Mouse (Mus musculus) G1E (cell line): ENCODE results near the gene Fcgr3. TPM values are rescaled to one million over a fixed set of nuclear protein-coding genes. Genes with fewer than 3 reads are reported as not detected.

Experiments
- ATAC-seq: 2 replicates; pipeline ENCODE4 v1.8.0; 2016; ENCODE audit warnings: mild to moderate bottlenecking; ENCODE audit not compliant: insufficient number of reproducible peaks, poor library complexity, low FRiP score, severe bottlenecking; ENCODE audit errors: extremely low read depth
- DNase-seq: peaks from one replicate; pipeline ENCODE4 v3.0.0; 2012; ENCODE audit warnings: low spot score
- H3K27me3 ChIP-seq: 2 replicates; pipeline ENCODE4 v1.6.1; 2012; ENCODE audit warnings: mild to moderate bottlenecking, low read length, inconsistent platforms; ENCODE audit not compliant: insufficient read depth
- H3K36me3 ChIP-seq: replicated peaks from 2 replicates; pipeline ENCODE3; 2012; ENCODE audit warnings: mild to moderate bottlenecking, inconsistent platforms
- H3K4me1 ChIP-seq: 2 replicates; pipeline ENCODE4 v1.6.1; 2012; ENCODE audit warnings: low read depth, low read length, inconsistent platforms, mixed read lengths; ENCODE audit not compliant: insufficient read depth
- H3K4me3 ChIP-seq: 2 replicates; pipeline ENCODE4 v1.5.1; 2012; ENCODE audit warnings: low read depth, mild to moderate bottlenecking, inconsistent platforms, low read length, moderate library complexity, mixed read lengths
- H3K9me3 ChIP-seq: replicated peaks from 2 replicates; pipeline ENCODE4 v1.6.1; 2012; ENCODE audit warnings: inconsistent platforms
- CTCF ChIP-seq: IDR thresholded peaks from 2 replicates; pipeline ENCODE4 v1.5.1; 2012; ENCODE audit warnings: low read depth, low read length, inconsistent platforms, mixed read lengths
- GATA1 ChIP-seq: IDR thresholded peaks from 2 replicates; pipeline ENCODE4 v1.6.1; 2012; ENCODE audit warnings: borderline replicate concordance, low read length, inconsistent platforms, mixed read lengths
- GATA2 ChIP-seq: IDR thresholded peaks from 2 replicates; pipeline ENCODE4 v1.6.1; 2012; ENCODE audit warnings: low read depth, low read length, inconsistent platforms, borderline replicate concordance
- POLR2AphosphoS5 ChIP-seq: IDR thresholded peaks from 2 replicates; pipeline ENCODE4 v1.6.1; 2012; ENCODE audit warnings: low read depth, low read length, inconsistent platforms; ENCODE audit not compliant: insufficient replicate concordance
- TAL1 ChIP-seq: conservative IDR thresholded peaks from 2 replicates; pipeline ENCODE4 v1.6.1; 2012; ENCODE audit warnings: low read depth, low read length, inconsistent platforms, mixed read lengths
- polyA plus RNA-seq: library from polyadenylated mRNA; stranded (reverse); fragments of >175 nt; gene quantifications from 2 replicates; pipeline ENCODE4 v1.2.3, GENCODE M21; 2012
- total RNA-seq, 2 experiments: library from RNA; stranded (forward) in 1 of 2; stranded (reverse) in 1 of 2; fragments of 200-1000 nt in 1 of 2; fragments of >200 nt in 1 of 2; fragmentation: Nextera tagmentation in 1 of 2; gene quantifications; 2 replicates each; pipeline ENCODE4 v1.2.3; 2014 to 2017

Gene Fcgr3
- total and polyA plus RNA-seq, 3 experiments = 1.5 to 99.6 (median 9.3) TPM

- ATAC-seq (peak; percentile 26), DNase-seq (no peak)
- Histone ChIP-seq H3K4me3 (no peak overlapping the region; the same call in 1 of the 2 replicates), H3K4me1 (peaks cover 19% of the 10 kb centered on the region), H3K36me3 (no peaks in the 10 kb centered on the region), H3K27me3 (no peaks in the 10 kb centered on the region; the same call in 1 of the 2 replicates), H3K9me3 (peaks cover 14% of the 10 kb centered on the region)
- no peak for TF ChIP-seq CTCF
- no peak for TF ChIP-seq POLR2AphosphoS5
- TF ChIP-seq GATA1 = no peak
- no peak for TF ChIP-seq GATA2
- no peak for TF ChIP-seq TAL1
These were observed 4.3 kb downstream of the Fcgr3 start for GRCm38 (mm10) chr1:171060392-171060791.

DNA sequence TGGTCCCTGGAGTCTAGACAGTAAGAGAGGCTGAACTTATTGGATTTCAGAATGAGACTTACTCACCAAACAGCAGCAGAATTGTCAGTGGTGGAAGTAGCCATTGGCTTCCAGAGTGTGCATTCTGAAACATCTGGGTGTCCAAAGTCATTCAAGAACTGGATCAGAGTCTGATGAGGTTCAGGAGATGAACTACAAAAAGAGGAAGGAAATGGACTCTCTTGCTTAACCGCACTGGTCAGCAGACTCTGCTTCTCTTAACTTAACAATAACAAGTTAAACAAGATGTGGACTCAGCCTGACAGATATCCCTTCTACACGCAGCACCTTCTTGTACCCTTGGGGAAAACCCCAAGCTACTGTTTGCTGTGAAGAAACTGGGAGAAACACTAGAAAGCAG lies 5.5 kb downstream of the Fcgr3 start:
- DNase-seq = no peak
- Histone ChIP-seq H3K4me1 (peaks cover 19% of the 10 kb centered on the region), H3K36me3 (no peaks in the 10 kb centered on the region), H3K4me3 (no peak overlapping the region), H3K27me3 (no peaks in the 10 kb centered on the region), H3K9me3 (peaks cover 11% of the 10 kb centered on the region)
- TF ChIP-seq CTCF (no peak), GATA2 (no peak), GATA1 (no peak), POLR2AphosphoS5 (no peak), TAL1 (no peak)
- ATAC-seq = peak; percentile 46; the same call in 1 of the 2 replicates

DNA sequence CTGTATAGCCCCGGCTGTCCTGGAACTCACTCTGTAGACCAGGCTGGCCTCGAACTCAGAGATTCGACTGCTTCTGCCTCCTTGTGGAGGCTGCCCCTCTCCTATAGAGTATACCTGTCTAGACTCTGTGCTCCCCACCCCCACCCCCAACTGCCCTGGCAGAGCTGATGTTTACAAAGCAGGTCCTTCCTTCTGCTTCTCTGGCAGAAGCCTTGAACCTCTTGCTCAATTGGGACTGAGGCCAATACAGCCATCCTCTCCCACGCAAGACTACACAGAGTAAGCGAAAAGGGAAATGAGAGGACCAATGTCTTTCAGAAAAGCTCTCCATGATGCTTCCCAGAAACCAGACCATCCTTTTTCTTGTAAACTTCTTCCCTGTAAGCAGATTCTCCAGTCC lies 7.5 kb downstream of the Fcgr3 start:
- ATAC-seq = no peak
- TF ChIP-seq TAL1 = no peak
- peaks cover 19% of the 10 kb centered on the region for H3K4me1 ChIP-seq

GRCm38 (mm10) chr1:171053305-171053704 lies 11.4 kb downstream of the Fcgr3 start:
- no peak overlapping the region for H3K4me3 ChIP-seq
- DNase-seq = no peak
- no peak for ATAC-seq
- no peaks in the 10 kb centered on the region for H3K36me3 ChIP-seq
- H3K27me3 ChIP-seq = no peaks in the 10 kb centered on the region
- H3K9me3 ChIP-seq = no peaks in the 10 kb centered on the region
- peaks cover under 1% of the 10 kb centered on the region; the same call in 1 of the 2 replicates for H3K4me1 ChIP-seq
- TF ChIP-seq CTCF (no peak), GATA1 (no peak), POLR2AphosphoS5 (no peak), TAL1 (no peak), GATA2 (no peak)

More for the DNA sequence above, 7.5 kb downstream of the Fcgr3 start:
- Histone ChIP-seq H3K36me3 (no peaks in the 10 kb centered on the region), H3K9me3 (no peaks in the 10 kb centered on the region), H3K4me3 (no peak overlapping the region), H3K27me3 (no peaks in the 10 kb centered on the region)
- DNase-seq = no peak

GRCm38 (mm10) chr1:171050774-171051173 lies 14.0 kb downstream of the Fcgr3 start:
- H3K9me3 ChIP-seq = no peaks in the 10 kb centered on the region
- no peak overlapping the region for H3K4me3 ChIP-seq
- H3K36me3 ChIP-seq = no peaks in the 10 kb centered on the region
- DNase-seq (no peak), ATAC-seq (no peak)
- no peaks in the 10 kb centered on the region for H3K27me3 ChIP-seq
- H3K4me1 ChIP-seq = no peaks in the 10 kb centered on the region
- no peak for TF ChIP-seq GATA1
- no peak for TF ChIP-seq CTCF
- TF ChIP-seq GATA2 = no peak
- no peak for TF ChIP-seq POLR2AphosphoS5

- DNase-seq = no peak
- no peaks in the 10 kb centered on the region for H3K27me3 ChIP-seq
- ATAC-seq = no peak
- no peaks in the 10 kb centered on the region for H3K36me3 ChIP-seq
- no peak for TF ChIP-seq POLR2AphosphoS5
- no peak for TF ChIP-seq CTCF
- no peak for TF ChIP-seq TAL1
- TF ChIP-seq GATA2 = no peak
- TF ChIP-seq GATA1 = no peak
- H3K4me3 ChIP-seq = no peak overlapping the region
- H3K4me1 ChIP-seq = no peaks in the 10 kb centered on the region; the same call in 1 of the 2 replicates
- H3K9me3 ChIP-seq = peaks cover 3% of the 10 kb centered on the region
These were observed 15.5 kb downstream of the Fcgr3 start for GRCm38 (mm10) chr1:171049263-171049662.

- TF ChIP-seq GATA2 = no peak
- TF ChIP-seq TAL1 = no peak
- no peaks in the 10 kb centered on the region for H3K36me3 ChIP-seq
- no peaks in the 10 kb centered on the region for H3K27me3 ChIP-seq
- DNase-seq (no peak), ATAC-seq (no peak)
- peaks cover 9% of the 10 kb centered on the region for H3K9me3 ChIP-seq
- peaks cover 3% of the 10 kb centered on the region; the same call in 1 of the 2 replicates for H3K4me1 ChIP-seq
- H3K4me3 ChIP-seq = no peak overlapping the region
These were observed 18.2 kb downstream of the Fcgr3 start for GRCm38 (mm10) chr1:171046501-171046900.
